Mouse (Mus musculus): ENCODE measurements around the gene Prkaca.
"Not testable (repeated sequence)": the region's sequence is repeated elsewhere in the genome, so short reads cannot be mapped to it uniquely, and the experiment has no call there.

Prkaca gene

DNA sequence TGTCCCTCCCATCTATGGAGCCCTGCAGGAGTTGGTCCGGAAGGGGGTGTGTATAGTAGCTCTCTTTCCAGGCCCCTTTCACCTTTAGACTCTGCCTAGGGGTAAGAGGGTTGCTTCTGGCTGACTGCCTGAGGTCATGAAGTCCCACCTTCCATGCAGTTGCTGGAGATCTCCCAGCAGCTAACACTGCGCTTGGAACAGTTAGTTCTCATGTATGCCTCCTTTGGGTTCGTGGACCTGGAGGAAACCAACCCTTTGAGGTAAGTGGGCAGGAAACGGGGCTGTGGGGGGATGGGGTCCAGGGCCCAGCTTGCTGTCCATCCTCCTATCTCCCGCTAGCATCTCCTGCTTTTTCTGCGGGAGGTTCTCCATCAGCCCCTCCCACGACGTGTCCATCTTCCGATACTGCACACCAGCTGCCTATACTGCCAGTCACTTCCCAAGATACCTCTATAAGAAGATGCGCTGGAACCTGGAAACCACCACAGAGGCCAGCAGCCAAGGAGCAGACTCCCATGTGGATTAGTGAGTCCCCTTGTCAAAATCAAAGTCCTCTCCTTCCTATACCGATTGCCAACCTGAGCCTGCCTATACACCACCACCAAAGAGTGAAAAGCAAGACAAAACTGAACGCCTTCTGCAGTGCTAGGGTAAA, 30.3 kb downstream of the Prkaca start:
- no peak for DNase-seq (ENCODE audit: low spot score in 2 of 2)

- no peak for DNase-seq (ENCODE audit: low spot score in 2 of 2)
These were observed 30.9 kb downstream of the Prkaca start for GRCm38 (mm10) chr8:84003612-84004246.

DNA sequence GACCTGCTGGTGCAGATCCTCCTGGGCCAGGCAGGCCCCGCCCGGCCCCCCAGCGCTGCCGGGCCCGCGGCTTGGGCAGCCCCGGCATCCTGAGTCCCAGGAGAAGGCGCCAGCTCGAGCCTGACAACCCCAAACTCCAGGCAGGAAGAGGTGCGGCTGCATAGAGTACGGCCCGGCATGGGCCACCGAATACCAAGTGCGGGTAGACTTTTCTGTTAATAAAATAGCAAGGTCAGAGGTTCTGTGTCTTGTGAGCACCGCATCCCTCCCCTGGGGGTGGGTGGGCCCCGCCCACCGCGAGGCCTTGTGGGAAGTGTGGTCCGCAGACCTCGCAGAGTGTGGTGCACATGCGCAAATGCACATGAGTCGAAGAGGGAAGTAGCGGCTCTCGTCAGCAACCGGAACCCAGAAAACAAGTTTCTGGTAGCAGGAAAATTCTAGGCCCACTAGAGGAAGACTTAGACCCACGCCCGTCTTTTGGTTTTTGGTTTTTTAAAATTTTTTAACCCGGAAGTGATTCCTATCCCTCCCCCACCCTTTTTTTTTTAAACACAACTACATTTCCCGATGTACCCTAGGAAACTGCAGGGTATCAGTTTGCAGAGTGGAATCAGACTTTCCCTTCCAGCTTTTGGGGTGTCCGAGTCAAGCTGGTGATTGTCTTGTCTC, 31.9 kb downstream of the Prkaca start:
- peak; percentile 87 to 94 for DNase-seq (ENCODE audit: low spot score in 2 of 2)

GRCm38 (mm10) chr8:84005502-84005901, 32.7 kb downstream of the Prkaca start:
- DNase-seq (ENCODE audit: low spot score in 2 of 2) = not testable (repeated sequence)

GRCm38 (mm10) chr8:84008362-84008761, 35.6 kb downstream of the Prkaca start:
- DNase-seq (ENCODE audit: low spot score in 2 of 2) = no peak

GRCm38 (mm10) chr8:84009876-84010275, 37.1 kb downstream of the Prkaca start:
- DNase-seq (ENCODE audit: low spot score in 2 of 2) = peak; percentile 83 to 88

- DNase-seq (ENCODE audit: low spot score in 2 of 2) = peak; percentile 67 to 78
These were observed 38.1 kb downstream of the Prkaca start for GRCm38 (mm10) chr8:84010625-84011611.

DNA sequence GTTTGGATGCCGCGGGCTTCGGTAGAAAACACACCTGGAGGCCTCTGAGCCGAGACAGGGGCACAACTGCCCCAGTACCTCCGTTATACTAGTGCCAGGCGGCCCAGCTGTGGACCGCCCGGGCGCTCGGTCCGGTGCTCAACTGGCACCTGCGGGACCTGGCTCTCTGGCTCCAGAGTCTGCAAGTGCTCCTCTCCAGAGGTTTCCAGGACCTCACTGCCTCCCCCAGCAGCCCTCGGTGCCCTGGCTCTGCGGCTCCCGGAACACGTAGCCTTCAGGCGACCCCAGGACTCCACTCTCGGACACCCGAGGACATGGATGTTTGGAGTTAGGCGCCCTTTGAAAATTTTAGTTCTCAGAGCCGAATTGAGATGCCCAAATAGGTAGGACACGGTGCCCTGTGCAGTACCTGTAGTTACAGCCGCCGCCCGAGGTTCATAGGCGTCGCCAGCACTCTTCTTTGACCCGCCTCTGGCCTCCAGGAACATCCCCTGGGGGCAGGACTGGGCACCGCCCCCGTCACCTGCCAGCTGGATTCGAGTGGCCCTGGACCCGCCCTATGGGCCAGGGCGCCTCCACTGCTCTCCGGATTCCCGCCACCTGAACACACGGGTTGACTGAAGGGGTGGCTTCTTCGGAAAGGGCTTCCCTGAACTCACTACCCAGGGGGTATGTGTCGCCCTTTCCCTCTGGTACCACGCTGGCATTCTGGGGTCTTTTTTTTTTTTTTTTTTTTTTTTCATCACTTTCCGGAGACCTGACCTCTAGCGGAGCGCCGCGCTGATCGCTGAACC, 39.1 kb downstream of the Prkaca start, which contains the start of gene 2210011C24Rik:
Gene 2210011C24Rik, minus strand, starts transcription at position 467 of the 794 bp plus-strand sequence.
- DNase-seq (ENCODE audit: low spot score in 2 of 2) = no peak

- no peak for DNase-seq (ENCODE audit: low spot score in 2 of 2)
These were observed 39.8 kb downstream of the Prkaca start for GRCm38 (mm10) chr8:84012499-84013165.

- DNase-seq (ENCODE audit: low spot score in 2 of 2) = no peak
These were observed 43.0 kb downstream of the Prkaca start for GRCm38 (mm10) chr8:84015833-84016232.

DNA sequence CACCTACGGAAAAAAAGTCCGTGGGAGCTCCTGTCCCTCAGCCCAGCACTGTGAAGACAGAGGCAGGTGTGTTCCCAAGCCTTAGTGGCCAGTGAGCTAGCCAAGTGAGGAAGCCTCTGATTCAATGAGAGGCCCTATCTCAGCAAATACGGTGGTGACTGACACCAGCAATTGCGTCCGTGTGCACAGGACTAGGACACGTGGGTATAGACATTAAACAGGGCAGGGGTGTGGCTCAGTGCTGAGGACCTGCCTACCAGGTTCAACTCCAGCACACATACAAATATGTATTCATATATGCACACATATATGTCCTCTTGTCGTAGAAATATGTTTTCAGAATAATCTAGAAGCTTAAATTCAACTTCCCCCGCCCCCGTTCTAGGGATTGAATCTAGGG, 46.9 kb downstream of the Prkaca start:
- DNase-seq (ENCODE audit: low spot score in 2 of 2) = no peak

- DNase-seq (ENCODE audit: low spot score in 2 of 2) = no peak
These were observed 48.3 kb downstream of the Prkaca start, which contains the start of gene Palm3 for GRCm38 (mm10) chr8:84021096-84021495. Gene Palm3, plus strand, starts transcription at chr8:84021471.

- DNase-seq (ENCODE audit: low spot score in 2 of 2) = no peak
These were observed 48.8 kb downstream of the Prkaca start for GRCm38 (mm10) chr8:84021569-84021968.

DNA sequence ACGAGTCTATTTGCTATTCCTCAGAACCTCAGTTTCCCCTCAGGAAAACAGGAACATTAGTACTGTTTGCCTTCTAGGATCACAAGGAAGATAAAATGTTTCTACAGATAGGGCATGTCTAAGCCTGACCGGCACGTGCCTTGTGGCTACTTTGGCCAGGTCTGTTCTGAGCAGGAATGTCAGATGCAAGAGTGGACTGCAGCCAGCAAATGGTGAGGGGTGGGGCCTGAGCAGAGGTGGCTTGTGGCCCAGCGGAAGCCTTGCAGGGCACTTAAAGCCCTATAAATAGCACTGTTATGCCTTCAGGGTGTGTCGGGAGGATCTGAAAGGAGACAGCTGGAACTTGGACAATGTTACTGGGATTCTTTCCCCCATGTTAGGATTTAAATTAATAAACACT, 50.3 kb downstream of the Prkaca start:
- peak; percentile 57 to 75 for DNase-seq (ENCODE audit: low spot score in 2 of 2)

GRCm38 (mm10) chr8:84023631-84024030, 50.8 kb downstream of the Prkaca start:
- no peak for DNase-seq (ENCODE audit: low spot score in 2 of 2)

DNA sequence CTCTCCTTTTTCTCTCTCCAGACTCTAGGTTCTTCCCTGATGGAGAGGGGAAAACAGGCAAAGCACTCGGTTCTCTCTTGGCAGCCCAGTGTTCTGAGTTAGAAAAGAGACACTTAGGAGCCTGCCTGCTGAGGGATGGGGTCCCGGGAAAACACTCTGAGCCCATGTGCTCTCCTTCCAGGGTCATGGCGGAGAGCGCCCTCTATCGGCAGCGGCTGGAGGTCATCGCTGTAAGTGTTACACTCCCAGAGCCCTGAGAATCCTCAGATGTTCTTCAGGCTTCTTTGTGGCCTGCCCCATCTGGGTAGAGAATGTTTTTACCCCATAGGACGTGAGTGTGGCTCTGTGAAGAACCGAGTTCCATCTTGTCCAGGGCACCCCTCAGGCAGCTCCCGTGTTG, 51.4 kb downstream of the Prkaca start:
- DNase-seq (ENCODE audit: low spot score in 2 of 2) = no peak

- no peak for DNase-seq (ENCODE audit: low spot score in 2 of 2)
These were observed 53.1 kb downstream of the Prkaca start for GRCm38 (mm10) chr8:84025863-84026262.

DNA sequence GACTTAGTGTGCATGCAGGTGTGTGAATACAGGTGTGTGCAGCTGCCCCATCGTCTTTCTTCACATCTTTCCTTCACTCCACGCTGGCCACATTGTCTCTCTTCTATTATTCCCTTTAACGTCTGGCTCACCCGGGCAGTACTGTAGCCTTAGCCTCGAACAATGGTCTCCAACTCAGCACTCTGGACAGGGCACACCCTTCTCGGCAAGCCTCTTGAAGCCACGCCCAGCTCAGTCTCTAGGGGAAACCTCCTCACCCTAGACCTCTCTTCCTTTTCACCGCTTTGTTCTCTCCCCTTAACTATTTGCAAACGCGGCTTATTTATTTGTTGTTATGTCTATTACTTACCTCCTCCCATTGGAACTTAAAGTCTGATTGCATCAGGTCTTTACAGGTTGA, 54.7 kb downstream of the Prkaca start:
- DNase-seq (ENCODE audit: low spot score in 2 of 2) = no peak

DNA sequence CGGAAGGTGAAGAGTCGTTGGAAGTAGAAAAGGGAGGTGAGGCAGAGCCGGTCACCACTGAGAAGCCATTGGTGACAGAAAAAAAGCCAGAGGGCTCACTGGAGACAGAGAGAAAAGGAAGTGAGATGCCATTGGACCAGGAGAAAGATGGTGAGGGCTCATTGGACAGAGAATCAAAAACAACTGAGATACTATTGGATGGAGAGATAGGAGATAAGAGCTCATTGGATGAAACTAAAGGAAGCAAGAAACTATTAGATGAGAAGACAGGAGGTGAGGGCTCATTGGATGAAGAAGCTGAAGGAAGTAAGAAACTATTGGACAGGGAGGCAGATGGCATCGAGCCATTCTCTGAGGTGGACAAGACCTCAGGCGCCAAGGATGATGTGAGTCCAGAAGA, 56.5 kb downstream of the Prkaca start:
- no peak for DNase-seq (ENCODE audit: low spot score in 2 of 2)

- DNase-seq (ENCODE audit: low spot score in 2 of 2) = no peak
These were observed 60.0 kb downstream of the Prkaca start for GRCm38 (mm10) chr8:84032777-84033176.

Data from urinary bladder, postnatal 36 days (tissue).